Mouse (Mus musculus): ENCODE data around the gene Lmbr1. TPM values are rescaled to one million over a fixed set of nuclear protein-coding genes. Genes with fewer than 3 reads are reported as not detected.

Gene Lmbr1
- polyA plus RNA-seq (2015; fragmentation: Illumina TruSeq; extraction: RNeasy Lipid Tissue Mini Kit (QIAGEN cat#74804); ENCODE audit: low read depth, low replicate concordance): 29.4 TPM

DNA sequence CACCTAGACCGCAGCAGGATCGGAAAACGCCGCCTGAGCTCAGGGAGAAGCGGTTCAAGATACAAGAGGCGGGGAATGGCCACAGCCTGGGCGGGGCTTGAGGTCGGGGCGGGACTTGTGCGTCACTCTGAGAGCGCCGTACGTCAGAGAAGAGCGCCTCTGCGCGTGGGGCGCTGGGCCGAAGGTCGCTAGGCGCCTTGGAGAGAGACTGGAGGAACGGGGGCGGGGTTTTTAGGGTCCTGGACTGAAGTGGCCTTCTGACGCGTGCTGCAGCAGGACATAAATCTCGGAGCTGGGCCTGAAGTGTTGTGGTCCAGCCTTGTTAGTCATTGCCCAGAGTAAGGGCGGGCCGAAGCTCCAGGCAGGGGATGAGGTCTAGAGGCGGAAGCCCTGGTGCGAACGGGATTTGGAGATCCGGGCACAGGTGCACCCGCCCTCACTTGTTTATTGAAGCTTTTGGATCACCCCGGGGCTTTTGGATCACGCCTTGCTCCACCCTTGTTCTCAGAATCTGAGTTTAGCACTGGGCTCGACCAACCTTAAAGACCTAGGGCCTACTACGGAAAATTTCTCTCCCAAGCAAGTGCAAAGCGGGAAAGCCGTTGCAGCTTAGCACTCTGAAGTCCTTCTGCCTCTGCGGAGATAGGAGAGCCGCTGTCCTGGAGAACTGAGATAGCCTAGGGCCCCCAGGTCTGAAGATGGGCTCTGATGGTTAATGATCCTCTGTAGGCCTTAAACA, at the start of gene Lmbr1:
Gene Lmbr1 (minus strand): TSS at position 93 of the 739 bp plus-strand sequence.

DNA sequence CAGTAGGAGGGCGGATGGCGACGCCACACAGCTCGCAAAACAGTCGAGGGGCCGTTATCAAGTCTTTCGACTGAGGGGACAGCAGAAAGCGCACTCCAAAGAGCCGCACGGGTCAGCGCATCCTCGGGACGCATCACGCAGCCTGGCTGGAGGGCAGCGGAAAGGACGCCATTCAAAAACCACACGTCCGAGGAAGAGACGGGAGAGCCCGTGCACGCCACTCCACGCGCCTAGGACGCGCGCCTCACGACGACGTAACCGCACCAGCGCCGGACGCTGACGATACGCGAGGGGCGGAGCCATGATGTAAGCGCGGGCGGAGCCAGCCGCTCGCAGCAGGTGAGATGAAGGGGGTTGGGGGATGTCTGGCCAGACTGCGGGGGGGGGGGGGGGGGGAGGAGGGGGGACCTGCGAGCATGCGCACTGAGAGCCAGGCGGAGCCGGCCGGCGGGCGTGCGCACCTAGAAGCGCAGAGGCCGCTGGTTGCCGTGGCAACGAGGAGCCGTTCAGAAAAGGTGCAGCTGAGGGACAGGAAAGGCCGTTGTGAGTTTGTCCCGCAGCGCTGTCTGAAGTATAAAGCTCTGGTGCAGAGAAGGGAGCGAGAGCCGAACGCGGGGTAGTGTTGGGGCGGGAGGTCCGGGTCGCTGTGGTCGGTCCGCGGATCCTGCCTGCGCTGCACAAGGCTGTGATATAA, 182.5 kb downstream of the Lmbr1 start, which contains the start of gene Rnf32:
Gene Rnf32 (plus strand): TSS at position 423 of the 694 bp plus-strand sequence.

Other genes starting within 250 kb of the Lmbr1 start
- gene Rnf32, start 182.4 kb downstream of the Lmbr1 start, polyA plus RNA-seq (2015; fragmentation: Illumina TruSeq; extraction: RNeasy Lipid Tissue Mini Kit (QIAGEN cat#74804); ENCODE audit: low read depth, low replicate concordance): 18.6 TPM
- gene Nom1, start 56.3 kb upstream of the Lmbr1 start, polyA plus RNA-seq (2015; fragmentation: Illumina TruSeq; extraction: RNeasy Lipid Tissue Mini Kit (QIAGEN cat#74804); ENCODE audit: low read depth, low replicate concordance): 13.4 TPM
- not detected for gene Mnx1, start 100.1 kb upstream of the Lmbr1 start, polyA plus RNA-seq (2015; fragmentation: Illumina TruSeq; extraction: RNeasy Lipid Tissue Mini Kit (QIAGEN cat#74804); ENCODE audit: low read depth, low replicate concordance)
- gene Ube3c, start 190.9 kb upstream of the Lmbr1 start, polyA plus RNA-seq (2015; fragmentation: Illumina TruSeq; extraction: RNeasy Lipid Tissue Mini Kit (QIAGEN cat#74804); ENCODE audit: low read depth, low replicate concordance): 52.4 TPM